Mouse (Mus musculus) gastrocnemius, postnatal 25 days (tissue): ENCODE data around the gene S100a4. TPM values are rescaled to one million over a fixed set of nuclear protein-coding genes. Genes with fewer than 3 reads are reported as not detected.
A peak's percentile ranks its signal among the peaks of the same experiment; 100 is the strongest.

Source experiments
- DNase-seq: peaks from one replicate; pipeline ENCODE4 v3.0.0; 2022
- long read RNA-seq, 2 experiments: library from polyadenylated mRNA; stranded (forward); transcript quantifications; one replicate each; pipeline ENCODE4 v2.0.0; 2021
- total RNA-seq, 2 experiments: library from RNA; stranded (reverse); gene quantifications; 1 replicate in 1 of 2; 2 replicates in 1 of 2; pipeline ENCODE4 v1.2.3; 2021

S100a4 gene
- 10 to 100 TPM; 11.3 to 23.2 TPM for total RNA-seq
- long read RNA-seq, experiment 1, partial matches to known transcripts = 0 of 1 reads
- long read RNA-seq, experiment 1, other reads (novel, unspliced or antisense) = 0 of 1 reads
- long read RNA-seq, experiment 2, partial matches to known transcripts = 0 of 7 reads
- long read RNA-seq, experiment 2, other reads (novel, unspliced or antisense) = 2 of 7 reads

DNA sequence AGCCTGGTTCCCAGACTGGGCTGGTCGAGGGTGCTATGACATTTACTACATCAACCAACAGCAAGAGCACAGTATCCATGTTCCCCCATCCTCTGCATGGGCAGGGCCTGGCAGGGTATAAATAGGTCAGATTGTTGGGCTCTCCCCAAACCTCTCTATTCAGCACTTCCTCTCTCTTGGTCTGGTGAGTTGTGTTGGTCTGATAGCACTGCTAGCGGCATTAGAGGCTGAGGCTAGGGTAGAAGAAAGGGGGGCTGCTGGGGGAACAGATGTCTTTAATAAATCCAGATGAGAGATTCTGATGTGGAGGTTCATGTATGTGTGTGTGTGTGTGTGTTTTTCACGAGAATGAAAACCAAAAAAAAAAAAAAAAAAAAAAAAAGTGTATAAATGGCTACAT is at the start of gene S100a4:
Gene S100a4 (plus strand): TSS at position 149 of the 400 bp plus-strand sequence.
- DNase-seq = no peak

DNA sequence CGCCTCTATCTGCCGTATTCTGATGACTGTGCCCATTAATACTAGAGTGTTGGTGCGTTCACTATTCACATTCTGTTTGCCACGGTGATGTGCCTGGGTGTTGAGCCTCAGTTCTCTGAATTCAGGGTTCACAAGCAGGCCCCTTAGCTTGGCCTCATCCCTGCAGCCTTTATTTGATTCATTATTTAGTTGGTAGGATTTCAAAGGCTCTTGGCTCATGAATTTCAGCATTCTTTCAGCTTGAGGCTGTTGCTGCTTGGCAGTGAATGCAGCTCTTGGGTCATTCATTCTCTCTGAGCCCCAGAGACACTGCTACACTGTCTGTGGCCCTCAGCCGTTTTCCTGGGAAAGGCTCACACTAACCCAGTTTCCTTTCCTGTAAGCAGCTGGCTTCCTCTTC is 47.6 kb upstream of the S100a4 start:
- DNase-seq = peak; percentile 24

DNA sequence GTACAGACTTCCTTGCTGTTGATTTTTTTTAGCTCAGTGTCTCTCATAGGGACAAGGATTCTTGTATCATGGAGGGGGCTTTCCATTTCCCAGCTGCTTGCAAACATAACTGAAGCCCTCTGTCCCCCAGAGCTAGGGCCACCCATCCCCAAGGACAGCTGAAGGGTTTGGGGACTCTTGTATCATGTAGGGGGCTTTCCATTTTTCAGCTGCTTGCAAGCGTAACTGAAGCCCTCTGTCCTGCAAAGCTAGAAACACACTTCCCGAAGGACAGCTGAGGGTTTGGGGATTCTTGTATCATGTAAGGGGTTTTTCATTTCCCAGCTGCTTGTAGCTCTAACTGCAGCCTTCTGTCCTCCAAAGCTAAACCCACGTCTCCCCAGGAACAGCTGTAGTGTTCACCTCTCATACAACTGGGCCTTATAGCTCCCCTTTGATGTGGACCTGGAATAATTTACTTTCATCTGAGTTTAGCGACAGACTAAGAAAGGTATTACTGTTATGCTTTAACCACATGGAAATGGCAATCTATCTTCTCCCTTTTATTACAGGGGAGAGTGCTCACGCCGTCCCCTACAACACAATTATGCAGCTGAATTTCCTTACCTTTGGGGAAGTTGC is 43.5 kb upstream of the S100a4 start, which contains the start of gene S100a3:
Gene S100a3 (plus strand): TSS at position 571 of the 621 bp plus-strand sequence.
- no peak for DNase-seq

- peak; percentile 48 for DNase-seq
Measured at GRCm38 (mm10) chr3:90574691-90575090, 28.9 kb upstream of the S100a4 start.

- DNase-seq = no peak
Measured at GRCm38 (mm10) chr3:90575320-90575719, 28.3 kb upstream of the S100a4 start.

- DNase-seq = no peak
Measured at GRCm38 (mm10) chr3:90576351-90577001, 27.1 kb upstream of the S100a4 start.

DNA sequence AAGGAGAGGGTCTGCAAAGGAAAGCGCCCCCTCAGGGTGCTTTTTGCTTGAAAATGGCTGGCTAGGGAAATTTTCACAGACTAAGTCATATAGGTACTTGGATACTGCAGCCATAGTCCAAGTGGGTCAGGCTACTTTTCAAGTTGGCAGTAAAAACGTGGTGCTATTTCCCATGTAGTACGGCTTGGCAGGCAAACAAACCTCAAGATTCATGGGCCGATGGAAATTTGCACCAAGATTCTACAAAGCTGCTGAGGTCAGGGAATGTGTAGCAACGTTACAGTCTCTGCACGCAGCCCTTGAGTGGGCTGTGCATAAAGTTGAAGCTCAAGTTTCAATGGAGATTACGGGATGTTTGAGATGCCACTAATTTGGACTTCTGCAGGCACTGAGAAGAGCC is 24.1 kb upstream of the S100a4 start:
- DNase-seq = no peak

DNA sequence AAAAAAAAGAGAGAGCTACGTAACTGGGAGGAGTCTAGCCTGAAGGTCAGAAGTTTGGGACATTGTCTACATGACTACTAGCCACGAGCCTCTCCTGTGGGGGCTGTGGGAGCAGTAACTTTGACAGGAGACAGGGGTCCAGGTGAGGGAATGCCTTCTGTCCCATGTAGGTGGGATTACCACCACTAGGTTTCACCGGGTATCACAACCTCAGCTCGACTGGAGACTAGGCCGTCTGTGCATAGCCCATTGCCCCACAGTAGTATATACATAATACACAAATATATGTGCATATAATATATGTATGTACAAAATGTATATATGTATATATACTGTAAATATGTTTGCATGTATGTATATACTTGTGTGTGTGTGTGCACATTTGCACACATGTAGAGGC is 22.4 kb upstream of the S100a4 start:
- no peak for DNase-seq

GRCm38 (mm10) chr3:90582156-90582555 is 21.4 kb upstream of the S100a4 start:
- no peak for DNase-seq

DNA sequence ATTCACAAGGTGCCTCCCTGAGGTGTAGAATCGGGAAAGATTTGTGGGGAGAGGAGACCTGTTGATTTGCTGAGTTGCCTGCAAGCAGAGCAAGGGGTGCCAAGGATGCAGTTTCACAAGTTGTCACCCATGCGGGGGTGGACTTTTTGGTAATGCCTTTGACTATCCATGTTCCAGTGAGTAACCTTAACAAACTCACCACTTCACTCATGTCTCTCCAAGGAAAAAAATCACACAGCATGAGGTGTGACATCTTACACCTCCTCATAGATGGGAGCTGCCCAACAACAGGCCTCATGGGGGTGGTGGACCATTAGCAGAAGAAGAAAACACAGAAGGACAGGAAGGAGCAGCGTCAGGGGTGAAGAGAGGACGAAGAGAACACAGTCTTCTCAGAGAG is 21.0 kb upstream of the S100a4 start:
- no peak for DNase-seq

DNA sequence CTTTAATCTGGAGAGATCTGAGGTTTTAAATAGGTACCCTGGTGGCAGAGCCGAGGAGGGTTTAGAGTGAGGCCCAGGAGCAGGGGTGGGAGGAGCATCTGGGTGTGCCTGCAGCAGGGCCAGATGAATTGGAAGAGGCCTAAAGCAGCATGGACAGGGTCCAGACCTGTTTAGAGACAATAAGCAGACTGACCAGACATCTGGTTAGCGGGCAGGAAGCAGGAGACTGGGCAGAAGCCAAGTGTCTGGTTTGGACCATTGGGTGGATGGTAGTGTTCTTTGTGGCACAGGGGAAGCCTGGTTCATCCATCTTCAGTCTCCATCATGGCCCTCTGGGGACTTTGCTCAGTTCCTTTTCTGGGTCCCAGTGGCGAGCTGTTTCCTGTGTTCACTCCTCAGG is 19.7 kb upstream of the S100a4 start:
- DNase-seq = peak; percentile 33

- DNase-seq = peak; percentile 56
Measured at GRCm38 (mm10) chr3:90585595-90585994, 18.0 kb upstream of the S100a4 start.

- DNase-seq = no peak
Measured at GRCm38 (mm10) chr3:90586016-90586643, 17.4 kb upstream of the S100a4 start.

DNA sequence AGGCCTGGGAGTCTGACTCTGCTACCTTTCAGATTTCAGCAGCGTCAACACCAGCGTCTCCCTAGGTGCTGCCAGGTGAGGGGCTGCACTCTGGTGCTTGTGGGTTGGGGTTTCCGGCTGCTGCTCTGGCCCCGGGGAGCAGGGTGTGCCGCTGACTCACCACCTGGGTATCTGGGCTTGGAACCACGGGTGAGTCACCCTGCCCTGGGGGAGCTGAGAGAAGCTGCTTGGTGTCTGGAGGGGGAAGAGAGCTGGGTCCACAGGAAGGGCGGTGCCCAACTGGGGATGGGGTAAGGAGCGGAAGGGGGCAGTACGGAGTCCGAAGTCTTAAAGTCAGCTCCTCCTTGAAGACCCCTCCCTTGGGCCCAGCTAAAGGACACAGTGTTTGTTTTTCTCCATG is 16.7 kb upstream of the S100a4 start:
- peak; percentile 86 for DNase-seq

- DNase-seq = no peak
Measured at GRCm38 (mm10) chr3:90587361-90588101, 16.0 kb upstream of the S100a4 start.

- DNase-seq = no peak
Measured at GRCm38 (mm10) chr3:90589390-90589789, 14.2 kb upstream of the S100a4 start.

DNA sequence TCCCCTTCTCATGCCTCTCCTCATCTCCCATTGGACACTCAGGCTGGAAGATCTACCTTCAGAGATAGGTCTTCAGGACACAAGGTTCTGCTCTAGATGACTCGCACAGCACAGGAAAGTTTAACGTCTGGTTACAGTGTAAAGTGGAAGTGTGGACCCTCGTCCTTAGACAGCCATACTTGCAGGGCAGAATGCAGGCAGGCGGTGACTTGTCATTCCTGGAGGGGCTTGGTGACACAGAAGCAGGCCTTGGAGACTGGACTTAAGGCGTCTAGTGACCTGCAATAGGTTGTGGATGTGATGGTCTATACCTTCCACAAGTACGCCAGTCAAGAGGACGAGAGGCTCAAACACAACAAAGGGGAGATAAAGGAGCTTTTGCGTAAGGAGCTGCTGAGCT is 13.6 kb upstream of the S100a4 start, which contains the start of gene S100a2:
Gene S100a2 (plus strand): TSS at position 301 of the 400 bp plus-strand sequence.
- no peak for DNase-seq

GRCm38 (mm10) chr3:90594466-90594865 is 9.1 kb upstream of the S100a4 start:
- DNase-seq = no peak

DNA sequence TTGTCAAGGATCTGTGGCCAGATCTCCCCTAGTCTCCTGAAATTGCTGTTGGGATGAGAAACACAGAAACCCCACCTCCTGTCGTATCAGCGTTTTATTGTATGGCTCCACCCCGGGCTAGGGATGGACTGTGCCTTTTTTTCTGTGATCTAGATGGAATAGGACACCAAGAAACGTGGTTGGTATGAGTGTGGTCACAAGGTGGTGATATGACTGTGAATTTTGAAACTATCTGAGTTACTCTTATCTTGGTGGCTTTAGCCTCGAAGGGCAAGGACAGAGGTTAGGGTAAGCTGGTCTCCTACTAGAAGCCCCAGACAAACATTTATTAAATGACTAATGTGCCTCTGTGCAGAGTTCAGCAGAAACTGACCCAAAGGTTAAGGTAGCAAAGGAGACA is 8.0 kb upstream of the S100a4 start:
- DNase-seq = no peak

DNA sequence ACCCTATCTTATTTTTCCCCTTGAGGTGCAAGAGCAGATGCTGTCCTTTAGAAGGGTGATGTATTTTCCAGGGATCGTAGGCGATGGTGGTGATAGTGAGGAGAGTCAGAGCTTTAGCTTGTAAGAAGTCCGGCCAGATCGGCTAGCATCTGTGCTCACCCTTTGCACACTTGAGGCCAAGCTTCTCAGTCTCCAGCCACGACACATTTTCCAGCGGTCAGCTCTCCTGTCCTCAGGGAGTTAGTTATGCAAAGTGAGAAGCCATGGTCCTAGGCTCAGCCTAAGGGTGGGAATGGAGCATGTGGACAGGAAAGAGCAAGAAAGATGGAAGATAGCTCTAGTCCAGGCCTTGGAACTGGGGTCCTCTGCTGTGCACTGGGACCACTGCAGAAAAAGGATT is 6.8 kb upstream of the S100a4 start:
- DNase-seq = no peak

- DNase-seq = no peak
Measured at GRCm38 (mm10) chr3:90597736-90598135, 5.8 kb upstream of the S100a4 start.

DNA sequence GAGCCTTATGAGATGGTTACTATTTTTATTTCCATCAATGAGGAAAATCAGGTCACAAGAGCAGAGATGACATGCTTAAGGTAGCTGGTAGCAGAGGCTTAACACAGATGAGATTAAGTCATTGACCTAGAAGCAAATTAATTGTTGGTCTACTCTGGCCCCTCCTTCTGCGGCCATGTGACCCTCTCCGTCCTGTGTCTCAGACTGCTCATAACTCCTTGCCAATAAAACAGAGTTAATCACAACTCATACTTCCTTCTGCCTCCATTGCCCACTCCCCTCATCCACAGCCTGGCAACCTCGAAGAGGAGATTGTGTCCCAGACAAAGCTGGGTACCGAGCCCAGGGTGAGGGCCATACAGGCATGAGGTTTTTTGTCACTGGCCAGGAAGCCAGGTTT is 5.4 kb upstream of the S100a4 start:
- no peak for DNase-seq
